Mouse (Mus musculus): Measurements from ENCODE around the gene Grid2.
A peak's percentile ranks its signal among the peaks of the same experiment; 100 is the strongest.
"Not testable (repeated sequence)": the region's sequence is repeated elsewhere in the genome, so short reads cannot be mapped to it uniquely, and the experiment has no call there.

The Grid2 gene

DNA sequence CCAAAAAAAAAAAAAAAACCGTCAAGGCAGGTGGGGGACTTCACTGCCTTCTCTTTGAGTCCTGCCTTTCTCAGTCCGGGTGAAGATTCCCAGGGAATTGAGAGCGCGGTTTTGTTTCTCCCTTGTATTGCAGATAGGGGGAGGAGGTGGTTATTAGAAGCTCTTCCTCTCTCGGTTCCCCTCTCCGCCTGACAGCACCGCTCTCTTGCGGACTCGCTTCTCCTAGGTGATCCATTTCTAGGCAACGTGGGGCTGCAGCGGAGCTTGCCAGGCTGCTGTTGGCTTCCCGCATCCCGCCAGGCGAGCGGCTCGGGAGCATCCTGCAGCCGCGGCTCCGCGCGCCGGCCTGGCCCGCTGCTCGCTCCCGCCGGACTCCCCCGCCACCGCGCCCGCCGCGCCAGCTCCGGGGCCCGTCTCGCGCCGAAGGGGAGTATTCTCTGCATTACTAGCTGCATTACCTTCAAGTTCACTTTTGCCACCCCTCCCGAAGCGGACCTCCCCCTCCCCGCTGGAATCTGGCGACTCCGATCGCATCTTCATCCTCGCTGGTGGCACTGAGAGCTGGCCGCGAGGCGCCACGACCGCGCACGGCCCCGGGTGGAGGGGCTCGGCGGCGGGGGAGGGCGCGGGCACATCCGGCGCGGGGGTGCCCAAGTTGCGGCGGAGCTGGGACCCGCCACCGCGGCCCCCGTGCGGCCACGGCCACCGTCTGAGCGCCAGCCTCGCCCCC lies at the start of gene Grid2:
Gene Grid2, plus strand, starts transcription at position 51 of the 730 bp plus-strand sequence.
- peak; percentile 68 for ATAC-seq (ENCODE audit: low TSS enrichment)

DNA sequence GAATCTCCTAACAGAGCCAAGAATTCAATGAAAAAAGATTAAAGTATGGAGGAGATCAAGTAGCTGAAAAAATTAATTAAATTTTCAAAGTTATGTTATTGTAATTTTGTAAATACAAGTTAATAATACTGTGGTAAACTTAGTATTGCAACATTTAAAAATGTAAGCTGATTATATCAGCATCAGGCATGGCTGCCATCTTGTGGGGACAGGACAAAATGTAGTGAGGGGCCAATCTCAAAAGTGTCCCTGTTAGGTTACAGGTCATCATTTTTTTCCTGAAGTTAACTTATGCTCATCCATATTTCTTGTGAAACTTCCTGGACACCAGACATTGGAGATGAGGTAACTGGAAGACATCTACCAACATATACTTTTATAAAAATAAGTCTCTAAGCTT lies 4.9 kb upstream of the Grid2 start:
- no peak for ATAC-seq (ENCODE audit: low TSS enrichment)

DNA sequence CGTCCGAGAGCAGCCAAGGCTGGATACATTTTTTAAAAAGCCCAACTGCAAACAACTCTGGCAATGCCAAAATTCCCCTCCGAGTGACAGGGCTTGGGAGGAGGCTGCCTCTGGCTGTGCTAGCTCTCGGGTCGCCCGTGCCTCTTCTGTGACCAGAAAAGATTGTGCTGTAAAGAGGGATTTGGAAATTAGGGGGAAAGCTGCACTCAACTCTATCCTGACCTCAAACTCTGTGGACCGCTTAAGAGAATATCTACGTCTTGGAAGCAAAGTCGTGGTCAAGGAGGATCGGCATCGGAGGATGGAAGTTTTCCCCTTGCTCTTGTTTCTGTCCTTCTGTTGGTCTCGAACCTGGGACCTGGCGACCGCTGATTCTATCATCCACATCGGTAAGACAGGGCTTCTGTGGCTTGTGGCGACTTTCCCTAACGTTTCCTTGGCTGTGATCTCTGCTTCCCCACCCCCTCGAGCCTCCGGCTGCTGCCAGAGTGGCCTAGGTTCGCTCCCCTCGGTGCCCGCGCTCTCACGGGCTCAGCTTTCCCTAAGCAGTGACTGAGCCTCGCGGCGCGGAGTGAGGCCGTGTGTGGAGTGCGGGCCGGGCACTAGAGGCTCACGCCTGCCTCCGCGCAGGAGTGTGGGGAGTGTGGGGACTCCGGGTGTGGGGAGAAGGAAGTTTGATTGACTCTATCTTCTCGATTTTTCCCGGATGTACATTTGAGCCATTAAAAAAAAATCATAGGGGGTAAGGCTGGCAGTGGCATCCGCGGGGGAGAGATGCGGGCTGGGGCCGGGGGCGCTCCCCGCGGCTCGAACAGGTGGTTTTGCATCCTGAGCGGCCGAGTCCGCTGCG lies 1.1 kb downstream of the Grid2 start:
- peak; percentile 60 for ATAC-seq (ENCODE audit: low TSS enrichment)

DNA sequence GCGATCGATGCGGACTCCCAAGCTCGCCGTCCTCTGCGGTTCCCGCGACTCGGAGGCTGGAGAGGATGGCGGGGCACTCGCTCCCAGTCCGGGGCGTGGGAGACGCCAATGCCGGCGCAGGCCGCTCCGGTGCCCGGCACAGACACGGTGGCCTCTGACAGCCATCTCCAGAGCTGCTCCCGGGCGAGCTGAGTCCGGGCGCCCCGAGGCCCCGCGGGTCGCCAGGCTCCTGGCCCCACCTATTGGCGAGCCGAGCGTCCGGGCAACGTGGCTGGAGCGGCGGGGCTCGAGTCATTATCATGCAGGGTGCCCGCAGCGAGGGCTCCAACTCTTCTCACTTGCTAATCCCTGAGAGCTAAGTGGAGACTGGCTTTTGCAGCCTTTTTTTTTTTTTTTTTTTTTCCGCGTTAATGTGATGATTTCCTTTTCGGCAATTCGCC lies 1.8 kb downstream of the Grid2 start:
- peak; percentile 51 for ATAC-seq (ENCODE audit: low TSS enrichment)

DNA sequence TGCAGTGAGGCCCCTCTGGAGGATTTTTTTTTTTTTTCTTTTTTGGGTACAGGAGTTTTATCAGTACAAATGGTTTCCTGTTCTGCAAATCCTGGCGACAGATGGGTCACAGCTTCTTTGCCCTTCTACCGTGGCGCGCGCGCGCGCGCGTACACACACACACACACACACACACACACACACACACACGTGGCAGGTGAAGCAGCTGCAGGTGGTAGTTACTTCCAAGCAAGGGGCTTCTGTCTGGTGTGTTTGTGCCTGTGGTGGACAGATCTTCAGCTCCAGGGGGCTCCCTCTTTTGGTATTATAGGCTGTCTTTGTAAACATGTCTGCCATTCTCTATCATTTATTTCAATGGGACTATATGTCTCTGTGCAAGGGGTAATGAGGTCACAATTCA lies 2.2 kb downstream of the Grid2 start:
- ATAC-seq (ENCODE audit: low TSS enrichment) = peak; percentile 10

DNA sequence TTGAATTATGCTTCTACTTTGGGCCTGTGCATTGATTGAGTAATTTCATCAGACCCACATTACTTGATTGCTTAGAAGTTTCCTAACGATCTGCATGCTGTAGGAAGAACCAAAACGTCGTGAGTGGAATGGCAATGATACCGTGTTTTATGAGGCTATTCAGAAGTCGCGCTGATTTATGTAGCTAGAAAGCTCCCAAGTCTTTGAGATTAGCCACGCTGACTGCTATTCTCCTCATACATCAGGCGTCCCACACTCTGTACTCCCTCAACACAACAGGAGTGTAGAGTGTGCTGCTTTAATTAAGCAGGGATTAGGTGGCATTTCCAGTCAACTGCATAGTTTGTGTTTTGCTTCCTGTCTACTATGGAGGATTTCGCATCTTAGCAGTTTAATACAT lies 4.1 kb downstream of the Grid2 start:
- ATAC-seq (ENCODE audit: low TSS enrichment) = no peak

GRCm38 (mm10) chr6:63284419-63284818 lies 28.7 kb downstream of the Grid2 start:
- peak; percentile 81 for ATAC-seq (ENCODE audit: low TSS enrichment)

DNA sequence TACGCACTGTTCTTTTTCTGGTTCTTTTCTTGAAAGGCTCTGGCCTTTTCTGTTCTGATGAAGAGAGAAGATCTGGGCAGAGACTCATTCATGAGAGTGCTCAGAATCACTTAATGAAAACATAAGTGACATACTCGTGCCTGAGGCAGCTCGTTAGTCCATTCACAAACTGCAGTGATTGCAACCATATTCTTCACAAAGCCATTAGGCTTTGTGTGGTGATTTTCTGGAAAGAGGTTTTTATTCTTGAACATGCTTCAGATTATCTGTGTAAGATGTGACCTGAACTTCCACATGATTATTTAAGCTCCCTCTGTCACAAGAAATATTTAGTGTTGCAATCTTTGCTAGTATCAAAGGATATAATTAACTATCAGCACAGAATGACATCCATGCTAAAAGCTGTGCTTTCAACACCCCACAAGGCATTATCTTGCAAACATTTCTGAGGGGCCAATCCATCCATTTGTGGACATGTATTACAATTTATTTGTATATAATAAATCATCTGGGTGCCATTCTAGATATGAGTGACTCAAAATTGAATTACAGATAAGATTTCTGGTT lies 86.8 kb downstream of the Grid2 start:
- ATAC-seq (ENCODE audit: low TSS enrichment) = no peak

- no peak for ATAC-seq (ENCODE audit: low TSS enrichment)
Observed at GRCm38 (mm10) chr6:63347015-63347414, 91.3 kb downstream of the Grid2 start.

DNA sequence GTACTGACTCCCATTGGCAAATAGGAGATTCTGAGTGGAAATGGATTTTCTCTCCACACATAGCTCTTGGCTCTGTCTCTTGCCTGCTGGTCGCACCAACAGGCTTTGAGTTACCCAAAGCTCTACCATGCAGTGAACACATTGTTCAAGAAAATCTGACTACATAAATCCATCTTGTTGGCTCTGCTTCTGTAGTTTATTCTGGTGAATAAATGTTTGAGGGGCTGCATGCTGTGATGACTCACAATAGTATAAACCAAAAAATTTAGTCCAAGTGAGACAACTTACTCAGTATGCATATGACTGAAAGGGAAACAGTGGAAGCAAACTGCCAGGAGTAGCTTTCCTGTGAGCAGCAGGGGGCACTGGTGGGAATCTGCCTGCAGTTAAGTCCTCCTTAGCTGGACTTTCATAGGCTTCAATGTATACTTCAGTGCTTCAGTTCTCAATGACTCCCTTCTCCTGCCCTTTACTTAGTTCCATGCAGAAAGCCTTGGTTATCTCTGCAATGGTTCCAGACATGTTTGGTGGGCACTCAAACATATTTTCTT lies 125.5 kb downstream of the Grid2 start:
- peak; percentile 64; the same call in 1 of the 2 replicates for ATAC-seq (ENCODE audit: low TSS enrichment)

DNA sequence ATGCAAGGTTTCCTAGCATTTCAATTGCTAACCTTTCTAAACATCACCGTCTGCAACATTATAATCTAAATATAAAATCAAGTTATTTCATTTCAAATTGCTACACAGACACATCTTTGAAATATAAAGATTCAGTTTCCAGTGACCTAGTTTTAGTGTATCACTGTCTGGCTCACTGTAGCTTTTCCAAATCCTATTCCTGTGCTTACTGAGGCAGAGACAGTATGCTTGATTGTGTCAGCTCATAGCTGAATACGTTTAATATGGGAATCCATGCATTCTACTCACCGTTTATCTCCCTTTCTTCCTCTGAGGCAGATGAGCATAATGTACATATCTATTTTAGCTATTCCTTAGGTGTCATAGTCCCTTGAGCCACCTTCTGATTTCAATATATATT lies 146.0 kb downstream of the Grid2 start:
- ATAC-seq (ENCODE audit: low TSS enrichment) = peak; percentile 97

GRCm38 (mm10) chr6:63417534-63417933 lies 161.9 kb downstream of the Grid2 start:
- no peak for ATAC-seq (ENCODE audit: low TSS enrichment)

GRCm38 (mm10) chr6:63432751-63433150 lies 177.1 kb downstream of the Grid2 start:
- no peak for ATAC-seq (ENCODE audit: low TSS enrichment)

DNA sequence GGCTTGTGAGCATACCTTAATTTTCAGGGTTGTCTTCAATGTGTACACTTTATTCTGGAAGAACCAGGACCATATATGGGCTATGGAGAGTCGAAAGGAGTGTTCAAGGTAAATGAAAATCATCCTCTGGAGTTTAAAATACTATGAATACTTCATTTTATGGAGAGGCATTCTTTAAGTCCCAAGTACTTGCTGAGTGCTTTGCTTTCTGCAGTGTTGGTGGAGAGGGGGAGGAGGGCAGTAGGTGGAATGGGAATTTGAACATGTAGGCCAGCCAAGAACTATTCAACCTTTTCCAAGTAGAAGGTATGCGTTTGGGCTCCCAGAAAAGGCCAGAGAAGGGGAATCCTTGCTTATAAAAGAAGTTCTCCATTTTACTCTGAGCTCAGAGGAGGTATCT lies 192.5 kb downstream of the Grid2 start:
- ATAC-seq (ENCODE audit: low TSS enrichment) = no peak

- peak; percentile 62; the same call in 1 of the 2 replicates for ATAC-seq (ENCODE audit: low TSS enrichment)
Observed at GRCm38 (mm10) chr6:63482141-63482540, 226.5 kb downstream of the Grid2 start.

DNA sequence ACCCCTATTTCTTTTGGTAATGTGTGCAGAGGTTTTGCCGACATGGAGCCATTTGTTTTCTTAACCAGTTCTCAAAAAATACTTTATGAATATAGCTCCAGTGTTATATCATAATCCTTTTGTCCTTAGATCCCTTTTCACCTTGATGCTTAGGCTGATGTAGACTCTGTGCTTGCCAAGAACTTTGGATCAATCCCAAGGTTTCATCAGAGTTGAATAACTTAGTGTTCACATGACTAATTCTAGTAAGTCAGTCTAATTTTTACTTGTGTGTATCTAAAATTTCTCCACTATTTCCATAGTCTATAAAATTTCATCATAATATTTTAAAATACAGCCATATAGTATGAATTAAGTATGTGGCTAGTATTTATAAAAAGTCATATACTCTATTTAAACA lies 259.3 kb downstream of the Grid2 start:
- no peak for ATAC-seq (ENCODE audit: low TSS enrichment)

- ATAC-seq (ENCODE audit: low TSS enrichment) = no peak
Observed at GRCm38 (mm10) chr6:63515957-63516356, 260.3 kb downstream of the Grid2 start.

- ATAC-seq (ENCODE audit: low TSS enrichment) = peak; percentile 72
Observed at GRCm38 (mm10) chr6:63531751-63532150, 276.1 kb downstream of the Grid2 start.

GRCm38 (mm10) chr6:63532901-63533300 lies 277.2 kb downstream of the Grid2 start:
- no peak for ATAC-seq (ENCODE audit: low TSS enrichment)

- no peak for ATAC-seq (ENCODE audit: low TSS enrichment)
Observed at GRCm38 (mm10) chr6:63547741-63548140, 292.1 kb downstream of the Grid2 start.

DNA sequence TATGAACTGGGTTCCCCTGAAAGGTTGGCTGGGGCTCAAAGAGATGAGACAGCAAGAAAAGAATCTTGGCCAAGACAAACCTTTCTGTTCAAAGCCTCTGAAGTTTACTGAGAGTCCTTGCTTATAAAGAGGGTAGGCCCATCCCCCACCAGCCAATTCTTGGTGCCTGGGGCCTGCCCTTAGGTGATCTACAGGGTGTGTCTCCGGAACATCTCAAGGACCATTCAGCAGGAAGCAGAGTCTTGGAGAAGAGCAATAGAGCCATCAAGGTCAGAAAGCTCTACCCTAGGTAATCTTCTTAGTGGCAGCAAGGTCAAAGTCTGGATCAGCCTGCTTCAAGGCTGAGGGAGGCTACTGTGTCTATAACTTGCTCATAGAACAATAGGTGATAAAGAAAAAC lies 313.1 kb downstream of the Grid2 start:
- ATAC-seq (ENCODE audit: low TSS enrichment) = not testable (repeated sequence)

DNA sequence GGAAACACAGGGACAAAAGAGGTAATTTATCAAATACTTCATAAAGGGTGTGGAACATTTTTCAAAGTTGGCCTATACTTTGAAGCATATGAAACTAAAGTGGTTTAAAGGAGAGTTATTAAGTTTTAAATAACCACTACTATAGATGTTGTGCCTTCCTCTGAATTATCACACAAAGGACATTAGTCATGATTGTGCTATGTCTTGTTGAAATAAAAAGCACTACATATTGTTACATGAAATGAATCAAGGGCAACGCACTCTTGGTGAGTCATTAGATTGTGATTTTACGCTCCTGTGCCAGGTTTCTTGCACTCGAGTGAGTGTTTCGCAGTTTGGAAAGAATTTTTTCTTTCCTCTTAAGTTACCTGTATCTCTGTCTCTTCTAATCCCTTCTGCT lies 335.0 kb downstream of the Grid2 start:
- no peak for ATAC-seq (ENCODE audit: low TSS enrichment)
